Mouse (Mus musculus) hindbrain, embryonic 10.5 days (tissue): ENCODE measurements around the gene Pdlim3. TPM values are rescaled to one million over a fixed set of nuclear protein-coding genes. Genes with fewer than 3 reads are reported as not detected.

Experiments
- DNase-seq: peaks from one replicate; pipeline ENCODE4 v3.0.0-alpha.2; 2017; ENCODE audit warnings: low spot score
- H3K27ac ChIP-seq: fragments of 300-500 bp; sonication (generic); 2 replicates; pipeline ENCODE4 v1.5.1; 2016; ENCODE audit warnings: mild to moderate bottlenecking, moderate library complexity
- H3K27me3 ChIP-seq: fragments of 300-500 bp; sonication (generic); 2 replicates; pipeline ENCODE4 v1.6.1; 2016; ENCODE audit warnings: mild to moderate bottlenecking; ENCODE audit not compliant: poor library complexity, insufficient read depth, severe bottlenecking
- H3K36me3 ChIP-seq: fragments of 300-500 bp; sonication (generic); 2 replicates; pipeline ENCODE4 v1.6.1; 2016; ENCODE audit warnings: mild to moderate bottlenecking, moderate library complexity
- H3K4me1 ChIP-seq: fragments of 300-500 bp; sonication (generic); replicated peaks from 2 replicates; pipeline ENCODE4 v1.6.1; 2016; ENCODE audit warnings: mild to moderate bottlenecking
- H3K4me3 ChIP-seq: fragments of 300-500 bp; sonication (generic); 2 replicates; pipeline ENCODE4 v1.5.1; 2016; ENCODE audit warnings: mild to moderate bottlenecking, moderate library complexity
- H3K9me3 ChIP-seq: fragments of 300-500 bp; sonication (generic); 2 replicates; pipeline ENCODE4 v1.6.1; 2016; ENCODE audit warnings: mild to moderate bottlenecking, moderate library complexity
- WGBS: fragments of 180-500 bp; shearing (Covaris S2); methylation state at CpG from one replicate; pipeline ENCODE4 v1.1.7; 2016; 5-methylcytosine and 5-hydroxymethylcytosine counted together
- polyA plus RNA-seq: library from polyadenylated mRNA; unstranded; fragments of >200 nt; fragmentation: Nextera tagmentation; extraction: Ambion mirVana; gene quantifications from 2 replicates; pipeline ENCODE4 v1.2.1, GENCODE M21; 2016

Pdlim3 gene
- polyA plus RNA-seq, 1 experiment from 2014 or later: 1.0 TPM

DNA sequence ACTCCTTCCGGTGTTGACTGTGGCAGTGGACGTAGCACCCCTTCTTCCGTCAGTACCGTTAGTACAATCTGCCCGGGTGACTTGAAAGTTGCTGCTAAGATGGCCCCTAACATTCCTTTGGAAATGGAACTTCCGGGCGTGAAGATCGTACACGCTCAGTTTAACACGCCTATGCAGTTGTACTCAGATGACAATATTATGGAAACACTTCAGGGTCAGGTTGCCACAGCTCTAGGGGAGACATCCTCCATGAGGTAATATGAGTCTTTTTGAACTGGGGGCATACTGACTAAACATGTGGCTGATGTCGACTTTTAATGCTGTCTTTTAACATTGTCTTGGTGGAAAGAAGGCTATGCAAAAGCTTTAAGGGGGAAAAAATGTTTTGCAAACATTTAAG is 28.4 kb downstream of the Pdlim3 start:
- no peak overlapping the region for H3K4me3 ChIP-seq
- no peaks in the 10 kb centered on the region for H3K9me3 ChIP-seq
- H3K4me1 ChIP-seq: 0 out of 2 replicates have a peak, but pooled peaks cover 4% of the 10 kb centered on the region
- WGBS: 85% methylated on average over 11 of the region's 11 CpGs
- no peak for DNase-seq
- H3K27ac ChIP-seq: no peak overlapping the region
- no peaks in the 10 kb centered on the region for H3K36me3 ChIP-seq
- H3K27me3 ChIP-seq: no peaks in the 10 kb centered on the region

DNA sequence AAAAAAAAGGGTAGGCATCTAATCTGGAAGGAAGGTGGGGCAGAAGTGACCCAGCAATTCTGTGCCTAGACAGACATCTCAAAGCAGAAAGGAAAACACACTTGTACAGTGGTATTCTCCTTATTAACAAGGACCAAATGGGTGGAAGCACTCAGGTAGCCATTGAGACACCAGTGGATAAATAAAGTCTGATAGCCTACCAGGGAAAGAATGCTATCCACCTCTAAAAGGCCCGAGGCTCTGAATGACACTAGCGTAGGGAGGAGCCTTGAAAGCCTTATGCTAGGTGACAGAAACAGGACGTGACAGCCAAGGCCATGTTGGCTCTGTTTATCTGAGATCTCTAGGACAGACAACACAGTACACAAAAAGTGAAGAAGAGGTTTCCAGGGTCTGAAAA is 31.2 kb downstream of the Pdlim3 start:
- no peak for DNase-seq
- Histone ChIP-seq H3K9me3 (no peaks in the 10 kb centered on the region), H3K4me3 (no peak overlapping the region), H3K36me3 (no peaks in the 10 kb centered on the region), H3K4me1 (0 out of 2 replicates have a peak, but pooled peaks cover 4% of the 10 kb centered on the region), H3K27ac (no peak overlapping the region), H3K27me3 (no peaks in the 10 kb centered on the region)
- WGBS: 89% methylated on average over 3 of the region's 3 CpGs

DNA sequence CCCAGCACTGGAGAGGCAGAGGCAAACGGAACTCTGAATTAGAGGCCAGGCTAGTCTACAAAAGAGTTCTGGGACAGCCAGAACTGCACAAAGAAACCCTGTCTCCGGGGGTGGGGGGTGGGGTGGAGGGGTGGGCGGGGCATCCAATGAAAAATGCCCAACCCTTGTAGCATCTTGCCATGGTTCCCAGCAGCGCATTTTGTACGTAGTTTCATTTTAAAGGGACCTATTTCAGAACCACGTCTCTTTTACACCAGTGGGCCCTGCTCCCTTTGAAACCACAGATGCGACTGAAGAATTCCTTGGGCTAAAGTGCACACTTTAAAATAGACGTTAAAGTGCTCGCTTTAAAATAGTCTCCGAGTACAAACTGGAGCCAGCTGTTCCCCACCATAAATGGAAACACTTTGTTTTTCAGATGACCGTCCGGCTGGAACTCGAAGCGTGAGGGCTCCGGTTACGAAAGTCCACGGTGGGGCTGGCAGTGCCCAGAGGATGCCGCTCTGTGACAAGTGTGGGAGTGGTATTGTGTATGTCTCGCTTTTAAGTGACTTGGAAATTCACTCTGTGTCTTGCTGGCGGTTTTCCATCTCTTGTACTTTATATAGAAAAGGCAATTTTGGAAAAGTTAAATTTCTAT is 31.9 kb downstream of the Pdlim3 start:
- no peaks in the 10 kb centered on the region for H3K9me3 ChIP-seq
- no peaks in the 10 kb centered on the region for H3K27me3 ChIP-seq
- H3K36me3 ChIP-seq: no peaks in the 10 kb centered on the region
- DNase-seq: no peak
- H3K4me1 ChIP-seq: 0 out of 2 replicates have a peak, but pooled peaks cover 4% of the 10 kb centered on the region
- no peak overlapping the region for H3K27ac ChIP-seq
- WGBS: 82% methylated on average over 20 of the region's 20 CpGs
- no peak overlapping the region for H3K4me3 ChIP-seq

DNA sequence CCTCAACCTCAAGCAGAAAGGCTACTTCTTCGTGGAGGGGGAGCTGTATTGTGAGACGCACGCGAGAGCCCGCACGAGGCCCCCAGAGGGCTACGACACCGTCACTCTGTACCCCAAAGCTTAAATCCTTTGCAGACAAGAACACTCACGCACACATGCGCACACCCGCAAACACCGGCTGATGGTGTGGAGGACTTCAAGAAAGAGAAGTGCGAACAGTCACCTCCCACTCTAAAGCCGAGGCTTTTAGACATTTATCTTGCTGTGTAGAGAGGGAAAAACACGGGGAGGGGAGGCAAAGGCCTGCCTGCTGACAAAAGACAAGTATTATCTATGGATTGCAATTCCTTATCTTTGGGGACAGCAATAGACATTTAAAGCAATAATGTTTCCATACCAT is 33.6 kb downstream of the Pdlim3 start:
- no peaks in the 10 kb centered on the region for H3K27me3 ChIP-seq
- DNase-seq: no peak

DNA sequence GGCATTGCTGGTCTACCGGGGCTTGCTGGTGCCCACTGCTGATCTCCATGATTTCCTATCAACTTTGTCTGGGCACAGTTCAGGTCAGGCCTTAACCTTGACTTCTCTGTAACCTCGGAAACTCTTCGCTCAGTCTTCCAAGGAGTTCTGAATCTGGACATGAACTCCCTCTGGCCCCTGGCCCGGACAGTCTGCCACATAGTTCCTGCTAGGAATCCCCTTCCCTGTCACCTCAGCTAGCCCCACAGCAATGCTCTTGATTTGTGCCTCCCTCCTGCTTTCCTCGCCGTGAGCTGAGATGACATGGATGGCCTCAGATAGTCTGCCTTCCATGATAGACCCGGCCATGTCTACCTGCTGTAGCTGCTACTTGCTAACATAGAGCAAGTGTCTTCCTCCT is 35.1 kb downstream of the Pdlim3 start:
- no peak for DNase-seq
- Histone ChIP-seq H3K4me3 (no peak overlapping the region), H3K9me3 (no peaks in the 10 kb centered on the region), H3K4me1 (0 out of 2 replicates have a peak, but pooled peaks cover 4% of the 10 kb centered on the region), H3K36me3 (no peaks in the 10 kb centered on the region), H3K27ac (no peak overlapping the region), H3K27me3 (no peaks in the 10 kb centered on the region)
- 92% methylated on average over 7 of the region's 7 CpGs for whole genome bisulfite sequencing

More for the DNA sequence above, 33.6 kb downstream of the Pdlim3 start:
- Histone ChIP-seq H3K9me3 (no peaks in the 10 kb centered on the region), H3K27ac (no peak overlapping the region), H3K36me3 (no peaks in the 10 kb centered on the region), H3K4me3 (no peak overlapping the region), H3K4me1 (0 out of 2 replicates have a peak, but pooled peaks cover 4% of the 10 kb centered on the region)
- 91% methylated on average over 15 of the region's 15 CpGs for WGBS

DNA sequence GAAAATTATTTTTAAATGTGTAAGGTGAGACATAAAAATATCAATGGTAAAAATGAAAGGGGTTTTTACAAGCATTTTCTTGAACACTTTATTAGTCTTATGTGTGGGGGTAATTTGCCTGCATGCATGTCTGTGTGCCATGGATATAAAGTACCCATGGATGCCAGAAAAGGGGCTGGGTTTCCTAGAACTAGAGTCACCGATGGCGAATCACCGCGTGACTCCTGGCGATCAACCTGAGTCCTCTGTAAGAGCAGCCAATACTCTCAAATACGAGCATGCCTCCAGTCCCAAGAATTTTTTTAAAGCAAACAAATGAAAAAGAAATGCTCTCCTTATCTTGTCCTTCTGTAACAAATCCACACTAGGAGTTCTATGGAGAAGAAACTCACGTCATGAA is 36.9 kb downstream of the Pdlim3 start:
- no peaks in the 10 kb centered on the region for H3K9me3 ChIP-seq
- no peaks in the 10 kb centered on the region for H3K36me3 ChIP-seq
- no peaks in the 10 kb centered on the region for H3K27me3 ChIP-seq
- no peak overlapping the region for H3K27ac ChIP-seq
- 95% methylated on average over 7 of the region's 7 CpGs for WGBS
- no peaks in the 10 kb centered on the region for H3K4me1 ChIP-seq
- H3K4me3 ChIP-seq: no peak overlapping the region
- no peak for DNase-seq

DNA sequence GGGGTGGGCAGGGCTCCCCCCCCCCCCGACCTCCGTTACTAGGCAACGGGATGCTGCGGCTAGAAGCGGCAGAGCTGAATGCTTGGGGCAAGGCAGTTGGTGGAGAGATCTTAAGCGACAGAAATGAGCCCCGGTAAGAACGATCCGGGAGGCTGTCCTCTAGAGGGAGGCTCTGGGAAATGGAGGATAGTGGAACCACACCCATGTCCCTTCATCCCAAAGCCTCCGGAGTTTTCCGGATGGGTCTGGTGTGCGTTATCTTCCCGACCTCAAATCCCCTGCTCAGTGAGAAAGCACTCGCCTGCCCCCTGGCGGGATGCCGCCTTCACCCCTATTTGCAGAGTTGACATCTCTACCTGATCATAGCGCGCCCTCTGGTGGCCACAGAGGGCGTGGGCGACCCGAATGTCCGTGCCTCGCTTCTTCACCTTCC is 49.3 kb downstream of the Pdlim3 start, which contains the start of gene Ccdc110:
Gene Ccdc110 (plus strand): TSS at position 38 of the 433 bp plus-strand sequence.
- WGBS: 6% methylated on average over 23 of the region's 23 CpGs

DNA sequence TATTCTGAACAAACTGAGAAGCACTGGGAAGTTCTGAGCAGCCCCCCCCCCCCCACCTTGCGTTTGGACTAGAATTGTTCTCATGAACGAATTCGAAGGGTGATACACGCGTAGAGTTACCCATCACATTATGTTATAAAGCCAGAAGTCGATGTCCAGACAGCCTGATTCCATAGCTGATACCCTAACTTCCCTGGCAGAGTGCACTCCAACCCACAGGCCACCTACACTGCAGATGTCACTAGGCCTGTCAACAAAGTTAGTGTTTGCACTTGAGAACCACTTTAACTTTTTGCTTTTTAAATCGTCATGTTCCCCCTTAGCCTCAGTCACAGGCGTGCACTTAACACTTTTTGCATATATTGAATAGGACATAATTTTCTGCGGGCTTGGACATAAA is 51.7 kb downstream of the Pdlim3 start:
- H3K4me1 ChIP-seq: no peaks in the 10 kb centered on the region; the same call in 1 of the 2 replicates
- no peak overlapping the region for H3K27ac ChIP-seq
- 91% methylated on average over 9 of the region's 9 CpGs for WGBS
- no peaks in the 10 kb centered on the region for H3K9me3 ChIP-seq
- no peak for DNase-seq
- H3K27me3 ChIP-seq: no peaks in the 10 kb centered on the region
- no peak overlapping the region for H3K4me3 ChIP-seq
- no peaks in the 10 kb centered on the region for H3K36me3 ChIP-seq

More for the DNA sequence above, 49.3 kb downstream of the Pdlim3 start, which contains the start of gene Ccdc110:
- Histone ChIP-seq H3K36me3 (no peaks in the 10 kb centered on the region), H3K27ac (no peak within 1 kb of the TSS), H3K9me3 (peaks cover 8% of the 10 kb centered on the region), H3K27me3 (no peaks in the 10 kb centered on the region), H3K4me1 (no peaks in the 10 kb centered on the region; the same call in 1 of the 2 replicates), H3K4me3 (peak within 1 kb of the TSS; percentile 50)
- DNase-seq: peak; percentile 93

DNA sequence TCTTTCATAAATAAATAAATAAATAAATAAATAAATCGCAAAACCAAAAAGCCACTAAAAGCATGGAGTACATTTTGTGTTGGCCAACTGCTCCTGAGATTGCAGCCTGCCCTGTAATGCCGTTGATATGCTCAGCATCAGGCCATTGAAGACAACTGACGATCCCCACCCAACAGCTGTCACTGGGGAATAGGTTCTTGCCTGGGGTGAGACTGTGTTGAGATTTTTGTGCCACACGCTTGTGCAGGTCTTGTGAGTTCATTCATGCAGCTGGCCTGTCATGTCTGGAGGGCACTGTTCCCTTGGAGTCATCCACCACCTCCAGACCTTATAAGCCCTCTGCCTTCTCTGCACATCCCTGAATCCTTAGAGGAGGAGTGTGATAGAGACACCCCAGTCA is 61.0 kb downstream of the Pdlim3 start:
- H3K4me1 ChIP-seq: no peaks in the 10 kb centered on the region
- no peaks in the 10 kb centered on the region for H3K36me3 ChIP-seq
- no peak for DNase-seq
- no peak overlapping the region for H3K27ac ChIP-seq
- H3K9me3 ChIP-seq: no peaks in the 10 kb centered on the region
- WGBS: 87% methylated on average over 4 of the region's 4 CpGs
- no peaks in the 10 kb centered on the region for H3K27me3 ChIP-seq
- no peak overlapping the region for H3K4me3 ChIP-seq

DNA sequence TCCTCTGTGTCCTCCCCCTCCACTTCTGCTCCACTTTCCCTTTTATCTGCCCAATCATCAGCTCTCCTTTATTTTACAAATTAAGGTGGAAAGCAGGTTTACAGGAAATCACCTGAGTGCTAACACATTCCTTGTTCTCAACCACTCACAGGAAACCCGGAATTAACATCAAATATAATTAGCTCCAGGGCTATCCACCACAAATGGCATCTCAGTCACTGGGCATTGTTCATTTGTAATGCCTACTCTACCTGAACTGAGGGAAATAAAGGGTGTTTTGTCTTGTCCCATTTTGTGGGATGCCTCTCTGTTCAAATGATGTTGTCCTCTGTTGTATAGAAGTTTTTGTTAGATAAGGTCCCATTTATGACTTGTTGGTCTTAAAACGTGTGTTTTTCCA is 65.4 kb downstream of the Pdlim3 start:
- H3K4me3 ChIP-seq: no peak overlapping the region
- no peaks in the 10 kb centered on the region for H3K9me3 ChIP-seq
- WGBS: 57% methylated on average over 2 of the region's 2 CpGs
- H3K27ac ChIP-seq: no peak overlapping the region
- H3K36me3 ChIP-seq: no peaks in the 10 kb centered on the region
- no peaks in the 10 kb centered on the region for H3K4me1 ChIP-seq
- no peaks in the 10 kb centered on the region for H3K27me3 ChIP-seq
- no peak for DNase-seq

Other genes with a start within 250 kb of the Pdlim3 start
- gene Ccdc110, start 49.2 kb downstream of the Pdlim3 start, polyA plus RNA-seq: not detected in 2 replicates
- 3.8 and 4.5 TPM in 2 replicates for gene 1700029J07Rik, start 89.8 kb downstream of the Pdlim3 start, polyA plus RNA-seq
- 49.0 and 60.8 TPM in 2 replicates for gene Ufsp2, start 90.1 kb downstream of the Pdlim3 start, polyA plus RNA-seq
- 0.10 and 0.26 TPM in 2 replicates for gene Lrp2bp, start 113.8 kb downstream of the Pdlim3 start, polyA plus RNA-seq
- gene Ankrd37, start 120.2 kb downstream of the Pdlim3 start, polyA plus RNA-seq: 18.6 and 19.0 TPM in 2 replicates